Mouse (Mus musculus) cerebellum, adult 9-11 months (tissue): ENCODE measurements around the gene F8a.
"Not testable (repeated sequence)": the region's sequence is repeated elsewhere in the genome, so short reads cannot be mapped to it uniquely, and the experiment has no call there.

Experiments used
- DNase-seq: peaks from one replicate; pipeline ENCODE4 v3.0.0; 2022

The F8a gene

DNA sequence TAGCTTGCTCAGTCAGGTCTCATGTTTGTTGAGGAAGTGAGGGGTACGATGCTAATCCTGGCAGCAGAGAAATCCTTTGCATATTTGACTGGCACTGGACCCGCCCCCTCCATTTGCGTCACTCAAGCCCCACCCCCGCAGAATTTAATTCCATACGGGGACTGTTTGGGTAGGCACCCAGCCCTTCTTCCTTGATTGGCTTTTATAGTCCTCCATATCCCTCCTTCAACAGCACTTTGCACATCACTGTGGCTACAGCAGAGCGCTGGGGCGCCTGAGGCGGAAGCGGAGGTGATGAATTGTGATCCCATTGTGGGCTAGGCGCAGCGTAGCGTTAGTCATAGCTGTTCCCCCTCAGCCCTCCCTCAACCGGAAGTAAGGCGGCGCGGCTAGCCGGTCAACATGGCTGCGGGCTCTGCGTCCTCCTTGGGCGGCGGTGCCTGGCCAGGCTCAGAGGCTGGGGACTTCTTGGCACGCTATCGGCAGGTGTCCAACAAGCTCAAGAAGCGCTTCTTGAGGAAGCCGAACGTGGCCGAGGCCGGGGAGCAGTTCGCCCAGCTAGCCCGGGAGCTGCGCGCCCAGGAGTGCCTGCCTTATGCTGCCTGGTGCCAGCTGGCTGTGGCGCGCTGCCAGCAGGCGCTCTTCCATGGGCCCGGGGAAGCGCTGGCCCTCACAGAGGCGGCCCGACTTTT is at the start of gene F8a:
F8a (plus strand) TSS at position 378 of the 692 bp plus-strand sequence.
- DNase-seq, result peak; percentile 86

DNA sequence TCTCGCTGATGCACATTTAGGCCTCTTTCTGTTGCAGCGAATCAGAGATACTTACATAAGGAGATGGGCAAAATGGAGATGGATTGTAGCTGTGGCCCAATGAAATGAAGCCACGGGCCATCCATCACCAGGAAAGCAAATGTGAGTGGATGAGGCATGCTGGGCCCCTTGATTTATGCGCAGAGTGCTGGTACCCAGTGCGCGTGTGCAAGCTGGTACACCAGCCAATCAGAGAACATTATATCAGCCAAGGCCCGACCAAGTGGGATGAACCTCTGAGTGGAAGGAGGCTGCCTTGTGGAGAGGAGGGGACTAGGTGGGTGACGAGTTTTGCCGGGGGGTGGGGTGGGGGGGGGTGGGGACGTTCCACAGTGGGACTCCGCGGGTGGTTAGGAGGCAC is 36.2 kb upstream of the F8a start, which contains the start of gene Xlr3b:
Xlr3b (plus strand) TSS at position 274 of the 400 bp plus-strand sequence.
- DNase-seq, result peak; percentile 54

DNA sequence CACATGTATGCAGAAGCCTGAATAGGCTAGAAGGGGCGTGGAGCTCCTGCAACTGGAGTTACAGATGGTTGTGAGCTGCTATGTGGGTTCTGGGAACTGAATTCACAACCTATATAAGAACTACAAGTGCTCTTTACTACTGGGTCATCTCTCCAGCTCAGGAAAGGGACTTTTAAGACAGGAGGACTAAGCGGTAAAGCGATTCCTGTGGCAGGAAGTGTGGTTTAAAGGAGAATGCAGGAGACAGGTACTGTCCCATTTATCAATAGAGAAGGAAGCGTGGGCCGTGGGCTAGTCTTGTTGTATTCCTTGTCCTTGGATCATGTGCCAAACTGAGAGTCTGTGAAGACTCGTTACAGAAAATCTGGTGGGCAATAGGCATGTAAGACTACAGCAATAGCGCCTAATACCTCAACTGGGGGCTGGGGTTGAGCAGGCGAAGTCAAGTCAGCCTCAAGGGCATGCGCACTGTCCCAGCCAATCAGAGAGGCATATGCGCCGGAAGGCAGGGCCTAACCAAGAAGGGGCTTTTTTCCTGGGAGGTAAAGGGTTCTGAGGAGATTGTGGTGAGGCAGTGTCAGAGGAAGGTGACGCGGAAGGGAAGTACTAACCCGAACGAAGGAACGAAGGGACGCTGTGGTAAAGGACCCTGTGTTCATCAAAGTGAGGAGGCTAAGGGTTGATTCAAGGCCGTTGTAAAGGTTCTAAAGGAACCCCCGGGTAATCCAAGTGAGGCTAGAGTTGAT is 14.1 kb upstream of the F8a start, which contains the start of gene Xlr4b:
Xlr4b (plus strand) TSS at position 515 of the 746 bp plus-strand sequence.
- not testable (repeated sequence) for DNase-seq

DNA sequence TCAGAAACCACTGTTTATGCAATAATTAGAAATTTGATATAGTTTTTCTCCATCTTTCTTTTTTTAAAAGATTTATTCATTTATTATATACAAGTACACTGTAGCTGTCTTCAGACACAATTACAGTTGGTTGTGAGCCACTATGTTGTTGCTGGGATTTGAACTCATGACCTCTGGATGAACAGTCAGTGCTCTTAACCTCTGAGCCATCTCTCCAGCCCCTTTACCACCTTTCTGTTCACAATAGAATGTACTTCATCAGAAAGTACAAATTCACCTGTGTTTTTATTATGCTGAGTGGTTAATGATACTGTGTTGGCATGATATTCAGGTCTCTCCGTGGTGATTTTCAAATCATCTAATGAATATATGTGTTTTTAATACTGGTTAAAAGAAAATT is 2.7 kb upstream of the F8a start:
- DNase-seq, result no peak

DNA sequence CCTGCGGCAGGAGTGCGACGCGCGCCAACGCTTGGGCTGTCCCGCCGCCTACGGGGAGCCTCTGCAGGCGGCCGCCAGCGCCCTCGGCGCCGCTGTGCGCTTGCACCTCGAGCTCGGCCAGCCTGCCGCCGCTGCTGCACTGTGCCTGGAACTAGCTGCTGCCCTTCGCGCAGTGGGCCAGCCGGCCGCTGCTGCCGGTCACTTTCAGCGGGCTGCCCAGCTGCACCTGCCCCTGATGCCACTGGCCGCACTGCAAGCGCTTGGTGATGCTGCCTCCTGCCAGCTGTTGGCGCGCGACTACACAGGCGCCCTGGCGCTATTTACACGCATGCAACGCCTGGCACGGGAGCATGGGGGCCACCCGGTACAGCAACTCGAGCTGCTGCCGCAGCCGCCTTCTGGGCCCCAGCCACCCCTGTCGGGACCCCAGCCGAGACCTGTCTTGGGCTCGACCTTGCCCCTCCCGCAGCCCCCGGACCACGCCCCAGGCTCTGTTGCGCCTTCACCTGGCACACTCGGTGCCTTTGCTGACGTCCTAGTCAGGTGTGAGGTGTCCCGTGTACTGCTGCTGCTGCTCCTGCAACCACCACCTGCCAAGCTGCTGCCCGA is 619 bp downstream of the F8a start:
- DNase-seq, result peak; percentile 77

DNA sequence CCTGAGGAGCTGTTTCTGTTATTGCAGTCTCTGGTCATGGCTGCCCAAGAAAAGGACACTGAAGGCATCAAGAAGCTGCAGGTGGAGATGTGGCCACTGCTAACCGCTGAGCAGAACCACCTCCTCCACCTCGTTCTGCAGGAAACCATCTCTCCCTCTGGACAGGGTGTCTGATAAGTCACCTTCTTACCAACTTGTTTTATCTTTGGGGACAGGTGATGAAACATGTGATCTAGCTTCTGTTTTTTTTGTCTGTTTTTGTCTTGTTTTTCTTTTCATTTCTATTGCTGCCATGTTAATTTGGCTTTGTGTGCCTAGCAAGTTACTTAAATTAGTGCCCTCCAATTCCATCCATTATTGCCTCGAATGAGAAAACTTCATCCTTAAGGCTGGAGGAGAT is 1.2 kb downstream of the F8a start:
- no peak for DNase-seq

DNA sequence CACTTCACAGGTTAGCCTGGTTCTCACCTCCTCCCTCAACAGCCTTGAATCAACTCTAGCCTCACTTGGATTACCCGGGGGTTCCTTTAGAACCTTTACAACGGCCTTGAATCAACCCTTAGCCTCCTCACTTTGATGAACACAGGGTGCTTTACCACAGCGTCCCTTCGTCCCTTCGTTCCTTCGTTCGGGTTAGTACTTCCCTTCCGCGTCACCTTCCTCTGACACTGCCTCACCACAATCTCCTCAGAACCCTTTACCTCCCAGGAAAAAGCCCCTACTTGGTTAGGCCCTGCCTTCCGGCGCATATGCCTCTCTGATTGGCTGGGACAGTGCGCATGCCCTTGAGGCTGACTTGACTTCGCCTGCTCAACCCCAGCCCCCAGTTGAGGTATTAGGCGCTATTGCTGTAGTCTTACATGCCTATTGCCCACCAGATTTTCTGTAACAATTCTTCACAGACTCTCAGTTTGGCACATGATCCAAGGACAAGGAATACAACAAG is 14.8 kb downstream of the F8a start, which contains the start of gene Xlr4c:
Xlr4c (minus strand) TSS at position 310 of the 505 bp plus-strand sequence.
- not testable (repeated sequence) for DNase-seq

DNA sequence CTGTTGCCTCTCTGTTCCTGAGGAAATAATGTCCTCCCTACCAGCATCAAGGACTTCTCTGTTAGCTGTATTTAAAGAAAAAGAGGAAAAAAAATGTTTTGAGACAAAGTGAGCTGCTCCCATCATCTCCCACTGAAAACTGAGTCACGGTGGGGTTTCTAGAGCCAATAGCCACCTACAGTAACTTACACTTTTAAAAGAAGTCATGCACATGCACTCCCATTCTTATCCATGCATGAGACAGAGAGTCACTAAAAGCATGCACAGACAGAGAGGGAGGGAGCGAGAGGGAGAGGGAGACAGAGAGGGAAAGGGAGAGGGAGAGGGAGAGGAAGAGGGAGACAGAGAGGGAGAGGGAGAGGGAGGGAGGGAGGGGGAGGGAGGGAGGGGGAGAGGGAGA is 34.3 kb downstream of the F8a start:
- DNase-seq, result not testable (repeated sequence)

DNA sequence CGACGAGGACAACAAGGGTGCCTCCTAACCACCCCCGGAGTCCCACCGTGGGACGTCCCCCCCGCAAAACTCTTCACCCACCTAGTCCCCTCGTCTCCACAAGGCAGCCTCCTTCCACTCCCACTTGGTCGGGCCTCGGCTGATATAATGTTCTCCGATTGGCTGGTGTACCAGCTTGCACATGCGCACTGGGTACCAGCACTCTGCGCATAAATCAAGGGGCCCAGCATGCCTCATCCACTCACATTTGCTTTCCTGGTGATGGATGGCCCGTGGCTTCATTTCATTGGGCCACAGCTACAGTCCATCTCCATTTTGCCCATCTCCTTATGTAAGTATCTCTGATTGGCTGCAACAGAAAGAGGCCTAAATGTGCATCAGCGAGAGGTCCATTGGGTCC is 37.2 kb downstream of the F8a start, which contains the start of gene Xlr3c:
Xlr3c (minus strand) TSS at position 121 of the 400 bp plus-strand sequence.
- not testable (repeated sequence) for DNase-seq
